Mouse (Mus musculus) hematopoietic stem cell, adult 5-6 weeks (primary cell): ENCODE measurements around the gene Fam178b. TPM values are rescaled to one million over a fixed set of nuclear protein-coding genes. Genes with fewer than 3 reads are reported as not detected.

Source experiments
- ATAC-seq, 2 experiments: fragments of 125-278 bp in 1 of 2; replicated peaks in 1 of 2; 2 replicates each; pipeline ENCODE4 v1.8.0; 2016 to 2017; ENCODE audit warnings: inconsistent platforms in 2 of 2, mild to moderate bottlenecking in 2 of 2, moderate number of reproducible peaks in 2 of 2, low read depth in 1 of 2, moderate TSS enrichment in 1 of 2; ENCODE audit not compliant: low FRiP score in 2 of 2, poor library complexity in 2 of 2, severe bottlenecking in 2 of 2, insufficient read depth in 1 of 2, low TSS enrichment in 1 of 2
- total RNA-seq: library from RNA; stranded (forward); fragments of 172-1452, 232-1000 nt; gene quantifications from 2 replicates; pipeline ENCODE4 v1.2.3, GENCODE M21; 2017

Gene Fam178b
- total RNA-seq, 1 experiment from 2014 or later = not detected

- ATAC-seq = peak; percentile 42 to 60; a peak in 2 of 4 replicates
Measured at GRCm38 (mm10) chr1:36580384-36581207, 102.4 kb downstream of the Fam178b start.

GRCm38 (mm10) chr1:36579974-36580383 is 103.0 kb downstream of the Fam178b start:
- no peak for ATAC-seq

GRCm38 (mm10) chr1:36576991-36577675 is 105.8 kb downstream of the Fam178b start:
- no peak for ATAC-seq

- ATAC-seq = no peak
Measured at GRCm38 (mm10) chr1:36575347-36575746, 107.6 kb downstream of the Fam178b start.

- no peak for ATAC-seq
Measured at GRCm38 (mm10) chr1:36574196-36574955, 108.6 kb downstream of the Fam178b start.

GRCm38 (mm10) chr1:36573524-36573923 is 109.5 kb downstream of the Fam178b start:
- no peak for ATAC-seq

GRCm38 (mm10) chr1:36572709-36573108 is 110.3 kb downstream of the Fam178b start:
- ATAC-seq = no peak

- ATAC-seq = no peak
Measured at GRCm38 (mm10) chr1:36572140-36572700, 110.8 kb downstream of the Fam178b start.

GRCm38 (mm10) chr1:36571627-36572026 is 111.4 kb downstream of the Fam178b start:
- peak; percentile 65 to 66 for ATAC-seq

GRCm38 (mm10) chr1:36570320-36570719 is 112.7 kb downstream of the Fam178b start:
- ATAC-seq = no peak

- ATAC-seq = no peak
Measured at GRCm38 (mm10) chr1:36569694-36570276, 113.2 kb downstream of the Fam178b start.

GRCm38 (mm10) chr1:36568776-36569175 is 114.2 kb downstream of the Fam178b start:
- no peak for ATAC-seq

GRCm38 (mm10) chr1:36567818-36568603 is 115.0 kb downstream of the Fam178b start:
- ATAC-seq = no peak

- no peak for ATAC-seq
Measured at GRCm38 (mm10) chr1:36566425-36566824, 116.6 kb downstream of the Fam178b start.

GRCm38 (mm10) chr1:36564101-36564500 is 118.9 kb downstream of the Fam178b start:
- ATAC-seq = 0 out of 4 replicates have a peak, but pooled peaks of 1 of the 2 experiments have one; percentile 4

- no peak for ATAC-seq
Measured at GRCm38 (mm10) chr1:36563632-36564031, 119.4 kb downstream of the Fam178b start.
